Mouse (Mus musculus): ENCODE measurements at regions not wholly inside any gene's neighbourhood (a gene's known extent, or its start where the extent isn't known, plus 50 kb on each side); places are given as distances from the start of the nearest gene placed in this dataset.

GRCm38 (mm10) chr5:146661751-146662150, 76.7 kb upstream of the Gpr12 start:
- Histone ChIP-seq H3K36me3 (ENCODE audit: control insufficient read depth, insufficient read depth, low read length, poor library complexity, severe bottlenecking) (no peaks in the 10 kb centered on the region), H3K27me3 (ENCODE audit: control insufficient read depth, insufficient read depth, low read length, poor library complexity, severe bottlenecking) (no peaks in the 10 kb centered on the region), H3K9ac (ENCODE audit: low read depth, poor library complexity, severe bottlenecking) (no peak overlapping the region), H3K4me3 (ENCODE audit: low read depth, low read length) (no peak overlapping the region), H3K27ac (ENCODE audit: insufficient read depth, low read length) (no peak overlapping the region), H3K4me1 (ENCODE audit: control insufficient read depth, insufficient read depth, low read length) (no peaks in the 10 kb centered on the region), H3K9me3 (replicated peaks; ENCODE audit: control insufficient read depth, insufficient read depth, low read length, poor library complexity, severe bottlenecking) (no peaks in the 10 kb centered on the region)
- TF ChIP-seq POLR2A (IDR thresholded peaks at IDR 0.05; ENCODE audit: insufficient read depth, low read length) (no peak), CTCF (IDR thresholded peaks at IDR 0.05; ENCODE audit: low read depth, low read length) (no peak), EP300 (IDR thresholded peaks at IDR 0.05; ENCODE audit: insufficient read depth, low read depth, low read length) (no peak)

- H3K9ac ChIP-seq (ENCODE audit: low read depth, poor library complexity, severe bottlenecking), result no peak overlapping the region
- no peaks in the 10 kb centered on the region for H3K9me3 ChIP-seq (replicated peaks; ENCODE audit: control insufficient read depth, insufficient read depth, low read length, poor library complexity, severe bottlenecking)
- H3K27me3 ChIP-seq (ENCODE audit: control insufficient read depth, insufficient read depth, low read length, poor library complexity, severe bottlenecking), result no peaks in the 10 kb centered on the region
- no peaks in the 10 kb centered on the region for H3K36me3 ChIP-seq (ENCODE audit: control insufficient read depth, insufficient read depth, low read length, poor library complexity, severe bottlenecking)
- no peak overlapping the region for H3K4me3 ChIP-seq (ENCODE audit: low read depth, low read length)
- no peak overlapping the region for H3K27ac ChIP-seq (ENCODE audit: insufficient read depth, low read length)
- no peaks in the 10 kb centered on the region for H3K4me1 ChIP-seq (ENCODE audit: control insufficient read depth, insufficient read depth, low read length)
- TF ChIP-seq EP300 (IDR thresholded peaks at IDR 0.05; ENCODE audit: insufficient read depth, low read depth, low read length) (no peak), POLR2A (IDR thresholded peaks at IDR 0.05; ENCODE audit: insufficient read depth, low read length) (no peak), CTCF (IDR thresholded peaks at IDR 0.05; ENCODE audit: low read depth, low read length) (no peak)
These were observed 72.2 kb upstream of the Gpr12 start for GRCm38 (mm10) chr5:146657228-146657627.

- Histone ChIP-seq H3K27ac (ENCODE audit: insufficient read depth, low read length) (no peak overlapping the region), H3K4me3 (ENCODE audit: low read depth, low read length) (no peak overlapping the region)
- no peak for TF ChIP-seq EP300 (IDR thresholded peaks at IDR 0.05; ENCODE audit: insufficient read depth, low read depth, low read length)
- TF ChIP-seq POLR2A (IDR thresholded peaks at IDR 0.05; ENCODE audit: insufficient read depth, low read length), result no peak
- TF ChIP-seq CTCF (IDR thresholded peaks at IDR 0.05; ENCODE audit: low read depth, low read length), result no peak
These were observed 70.4 kb upstream of the Gpr12 start for GRCm38 (mm10) chr5:146655394-146655793.

GRCm38 (mm10) chr5:146653686-146654450, 68.8 kb upstream of the Gpr12 start:
- Histone ChIP-seq H3K4me1 (ENCODE audit: control insufficient read depth, insufficient read depth, low read length) (no peaks in the 10 kb centered on the region), H3K27me3 (ENCODE audit: control insufficient read depth, insufficient read depth, low read length, poor library complexity, severe bottlenecking) (no peaks in the 10 kb centered on the region), H3K9me3 (replicated peaks; ENCODE audit: control insufficient read depth, insufficient read depth, low read length, poor library complexity, severe bottlenecking) (peaks cover 3% of the 10 kb centered on the region), H3K27ac (ENCODE audit: insufficient read depth, low read length) (no peak overlapping the region), H3K4me3 (ENCODE audit: low read depth, low read length) (no peak overlapping the region), H3K36me3 (ENCODE audit: control insufficient read depth, insufficient read depth, low read length, poor library complexity, severe bottlenecking) (no peaks in the 10 kb centered on the region), H3K9ac (ENCODE audit: low read depth, poor library complexity, severe bottlenecking) (no peak overlapping the region)
- TF ChIP-seq EP300 (IDR thresholded peaks at IDR 0.05; ENCODE audit: insufficient read depth, low read depth, low read length) (no peak), CTCF (IDR thresholded peaks at IDR 0.05; ENCODE audit: low read depth, low read length) (no peak), POLR2A (IDR thresholded peaks at IDR 0.05; ENCODE audit: insufficient read depth, low read length) (no peak)

More at GRCm38 (mm10) chr5:146655394-146655793, 70.4 kb upstream of the Gpr12 start:
- Histone ChIP-seq H3K4me1 (ENCODE audit: control insufficient read depth, insufficient read depth, low read length) (no peaks in the 10 kb centered on the region), H3K9me3 (replicated peaks; ENCODE audit: control insufficient read depth, insufficient read depth, low read length, poor library complexity, severe bottlenecking) (no peaks in the 10 kb centered on the region), H3K9ac (ENCODE audit: low read depth, poor library complexity, severe bottlenecking) (no peak overlapping the region), H3K36me3 (ENCODE audit: control insufficient read depth, insufficient read depth, low read length, poor library complexity, severe bottlenecking) (no peaks in the 10 kb centered on the region), H3K27me3 (ENCODE audit: control insufficient read depth, insufficient read depth, low read length, poor library complexity, severe bottlenecking) (no peaks in the 10 kb centered on the region)

GRCm38 (mm10) chr5:146652874-146653273, 67.8 kb upstream of the Gpr12 start:
- Histone ChIP-seq H3K9me3 (replicated peaks; ENCODE audit: control insufficient read depth, insufficient read depth, low read length, poor library complexity, severe bottlenecking) (peaks cover 3% of the 10 kb centered on the region), H3K9ac (ENCODE audit: low read depth, poor library complexity, severe bottlenecking) (no peak overlapping the region), H3K27ac (ENCODE audit: insufficient read depth, low read length) (no peak overlapping the region), H3K4me3 (ENCODE audit: low read depth, low read length) (no peak overlapping the region), H3K4me1 (ENCODE audit: control insufficient read depth, insufficient read depth, low read length) (no peaks in the 10 kb centered on the region), H3K36me3 (ENCODE audit: control insufficient read depth, insufficient read depth, low read length, poor library complexity, severe bottlenecking) (no peaks in the 10 kb centered on the region), H3K27me3 (ENCODE audit: control insufficient read depth, insufficient read depth, low read length, poor library complexity, severe bottlenecking) (no peaks in the 10 kb centered on the region)
- no peak for TF ChIP-seq EP300 (IDR thresholded peaks at IDR 0.05; ENCODE audit: insufficient read depth, low read depth, low read length)
- no peak for TF ChIP-seq POLR2A (IDR thresholded peaks at IDR 0.05; ENCODE audit: insufficient read depth, low read length)
- no peak for TF ChIP-seq CTCF (IDR thresholded peaks at IDR 0.05; ENCODE audit: low read depth, low read length)

GRCm38 (mm10) chr5:146648519-146649060, 63.6 kb upstream of the Gpr12 start:
- H3K27me3 ChIP-seq (ENCODE audit: control insufficient read depth, insufficient read depth, low read length, poor library complexity, severe bottlenecking), result no peaks in the 10 kb centered on the region
- H3K36me3 ChIP-seq (ENCODE audit: control insufficient read depth, insufficient read depth, low read length, poor library complexity, severe bottlenecking), result no peaks in the 10 kb centered on the region
- H3K4me3 ChIP-seq (ENCODE audit: low read depth, low read length), result no peak overlapping the region
- peaks cover 3% of the 10 kb centered on the region for H3K9me3 ChIP-seq (replicated peaks; ENCODE audit: control insufficient read depth, insufficient read depth, low read length, poor library complexity, severe bottlenecking)
- H3K4me1 ChIP-seq (ENCODE audit: control insufficient read depth, insufficient read depth, low read length), result no peaks in the 10 kb centered on the region
- no peak overlapping the region for H3K27ac ChIP-seq (ENCODE audit: insufficient read depth, low read length)
- TF ChIP-seq CTCF (IDR thresholded peaks at IDR 0.05; ENCODE audit: low read depth, low read length) (no peak), POLR2A (IDR thresholded peaks at IDR 0.05; ENCODE audit: insufficient read depth, low read length) (no peak), EP300 (IDR thresholded peaks at IDR 0.05; ENCODE audit: insufficient read depth, low read depth, low read length) (no peak)
- H3K9ac ChIP-seq (ENCODE audit: low read depth, poor library complexity, severe bottlenecking), result no peak overlapping the region

All from ES-Bruce4 (cell line).